Mouse (Mus musculus): ENCODE data around the gene Fosl1. TPM values are rescaled to one million over a fixed set of nuclear protein-coding genes. Genes with fewer than 3 reads are reported as not detected.
A peak's percentile ranks its signal among the peaks of the same experiment; 100 is the strongest.

The Fosl1 gene
- polyA plus RNA-seq, 1 experiment from 2014 or later, result not detected

DNA sequence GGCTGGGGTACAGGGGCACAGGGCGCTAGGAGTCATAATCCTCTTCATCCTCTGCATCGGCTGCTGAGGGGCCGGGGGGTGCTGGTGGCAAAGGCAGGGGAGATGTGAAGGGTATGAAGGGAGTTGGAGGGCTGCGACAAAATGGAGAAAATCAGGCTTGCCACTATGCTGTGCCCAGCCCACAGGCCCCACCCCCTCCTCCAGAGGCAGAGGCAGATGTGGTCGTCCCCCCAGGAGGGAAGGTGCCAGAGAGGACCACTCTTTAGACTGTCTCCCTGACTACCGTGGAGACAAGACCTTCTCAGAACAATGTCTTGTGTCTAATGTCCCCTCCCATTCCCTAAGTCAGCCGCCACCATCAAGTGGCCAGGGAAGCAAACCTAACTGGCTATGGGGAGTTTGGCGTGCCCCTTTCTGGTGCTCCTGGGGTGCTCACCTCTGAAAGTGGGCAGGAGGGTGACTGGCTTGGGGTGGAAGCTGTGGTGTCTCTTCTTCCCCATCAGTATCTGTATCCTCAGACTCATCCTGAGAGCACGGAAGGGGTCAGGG lies 24.4 kb upstream of the Fosl1 start:
- Histone ChIP-seq H3K4me2 (ENCODE audit: low read depth, low read length) (peak overlapping the region; percentile 71), H3K9me3 (ENCODE audit: control insufficient read depth, low read length) (no peaks in the 10 kb centered on the region), H3K4me3 (ENCODE audit: low read length) (peak overlapping the region; percentile 90), H3K27ac (ENCODE audit: low read length) (no peak overlapping the region; the same call in 1 of the 2 replicates), H3K27me3 (ENCODE audit: control insufficient read depth, insufficient read depth, low read depth, low read length) (no peaks in the 10 kb centered on the region), H3K36me3 (ENCODE audit: control insufficient read depth, insufficient read depth, low read length) (peaks cover 24% of the 10 kb centered on the region), H3K9ac (ENCODE audit: low read length) (peak overlapping the region; percentile 91), H3K4me1 (replicated peaks; ENCODE audit: control insufficient read depth, insufficient read depth, low read length) (peaks cover 21% of the 10 kb centered on the region)
- ATAC-seq (ENCODE audit: low read depth), result no peak
- 75% methylated on average over 9 of the region's 9 CpGs for WGBS

DNA sequence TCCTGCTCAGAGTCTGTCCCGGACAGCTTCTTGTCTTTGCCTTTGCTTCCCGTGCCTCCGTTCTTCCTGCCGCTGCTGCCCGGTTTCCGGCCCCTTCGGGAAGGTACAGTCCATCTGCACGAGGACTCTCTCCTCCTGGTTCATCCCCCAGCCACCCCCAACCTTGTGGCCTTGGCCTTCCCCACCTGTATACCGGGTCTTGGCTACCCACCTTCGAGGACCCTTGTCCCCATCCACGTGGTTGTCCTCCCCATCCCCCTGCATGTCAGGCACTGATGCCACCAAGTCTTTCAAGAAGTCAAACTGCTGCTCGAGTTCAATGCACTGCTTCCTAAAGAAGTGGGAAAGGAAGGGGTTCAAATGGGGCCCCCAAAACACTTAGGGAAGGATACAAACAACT lies 23.8 kb upstream of the Fosl1 start:
- peak overlapping the region; percentile 71 for H3K4me2 ChIP-seq (ENCODE audit: low read depth, low read length)
- H3K36me3 ChIP-seq (ENCODE audit: control insufficient read depth, insufficient read depth, low read length), result peaks cover 24% of the 10 kb centered on the region
- WGBS, result 41% methylated on average over 12 of the region's 12 CpGs
- peak overlapping the region; percentile 97 for H3K27ac ChIP-seq (ENCODE audit: low read length)
- no peaks in the 10 kb centered on the region for H3K9me3 ChIP-seq (ENCODE audit: control insufficient read depth, low read length)
- peak overlapping the region; percentile 90 for H3K4me3 ChIP-seq (ENCODE audit: low read length)
- peak overlapping the region; percentile 91 for H3K9ac ChIP-seq (ENCODE audit: low read length)
- peaks cover 21% of the 10 kb centered on the region for H3K4me1 ChIP-seq (replicated peaks; ENCODE audit: control insufficient read depth, insufficient read depth, low read length)
- H3K27me3 ChIP-seq (ENCODE audit: control insufficient read depth, insufficient read depth, low read depth, low read length), result no peaks in the 10 kb centered on the region
- no peak for ATAC-seq (ENCODE audit: low read depth)

DNA sequence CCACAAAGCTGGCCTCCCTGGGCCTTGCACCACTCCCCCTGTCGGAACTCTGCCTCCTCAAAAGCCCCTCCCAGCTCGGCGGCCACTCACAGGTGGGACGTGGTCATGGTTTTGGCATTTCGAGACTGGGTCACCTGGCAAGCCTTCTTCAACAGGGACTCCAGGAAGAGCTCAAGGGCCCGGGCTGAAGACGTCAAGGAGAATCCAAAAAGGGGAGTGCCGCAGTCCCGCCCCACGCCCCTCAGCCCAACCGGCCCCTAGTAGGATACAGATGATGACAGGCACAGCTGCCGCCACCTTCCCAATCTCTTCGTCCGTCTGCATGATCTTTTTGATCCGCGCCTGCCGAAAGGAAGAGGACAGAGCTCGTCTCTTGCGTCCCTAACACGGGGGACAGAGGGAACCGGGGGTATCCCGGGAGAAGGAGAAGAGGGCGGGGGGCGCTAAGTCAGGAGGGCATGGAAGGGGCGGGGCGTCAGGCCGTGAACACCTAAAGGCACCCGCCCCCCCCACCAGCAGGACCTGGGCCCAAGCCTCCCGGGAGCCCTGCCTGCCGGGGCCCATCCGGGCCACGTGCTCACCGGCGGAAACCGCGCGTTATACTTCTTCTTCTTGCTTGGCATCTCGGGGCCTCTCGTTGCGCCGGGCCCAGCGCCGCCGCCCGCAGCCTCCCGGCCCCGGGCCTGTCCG lies 23.1 kb upstream of the Fosl1 start:
- whole genome bisulfite sequencing, result under 1% methylated on average over 46 of the region's 48 CpGs
- H3K27ac ChIP-seq (ENCODE audit: low read length), result peak overlapping the region; percentile 97
- peaks cover 21% of the 10 kb centered on the region for H3K4me1 ChIP-seq (replicated peaks; ENCODE audit: control insufficient read depth, insufficient read depth, low read length)
- ATAC-seq (ENCODE audit: low read depth), result peak; percentile 61
- H3K9me3 ChIP-seq (ENCODE audit: control insufficient read depth, low read length), result no peaks in the 10 kb centered on the region
- H3K27me3 ChIP-seq (ENCODE audit: control insufficient read depth, insufficient read depth, low read depth, low read length), result no peaks in the 10 kb centered on the region
- peak overlapping the region; percentile 91 for H3K9ac ChIP-seq (ENCODE audit: low read length)
- H3K4me3 ChIP-seq (ENCODE audit: low read length), result peak overlapping the region; percentile 90
- H3K36me3 ChIP-seq (ENCODE audit: control insufficient read depth, insufficient read depth, low read length), result peaks cover 24% of the 10 kb centered on the region
- H3K4me2 ChIP-seq (ENCODE audit: low read depth, low read length), result peak overlapping the region; percentile 71

GRCm38 (mm10) chr19:5424782-5425741 lies 22.3 kb upstream of the Fosl1 start, which contains the start of the genes Drap1 and AI837181:
TSS of gene Drap1 (minus strand) at chr19:5424979.
TSS of gene AI837181 (plus strand) at chr19:5425144.
- peak; percentile 93 for ATAC-seq (ENCODE audit: low read depth)
- Histone ChIP-seq H3K27ac (ENCODE audit: low read length) (peak within 1 kb of the TSS; percentile 97), H3K27me3 (ENCODE audit: control insufficient read depth, insufficient read depth, low read depth, low read length) (no peaks in the 10 kb centered on the region), H3K9ac (ENCODE audit: low read length) (peak within 1 kb of the TSS; percentile 98), H3K4me1 (replicated peaks; ENCODE audit: control insufficient read depth, insufficient read depth, low read length) (peaks cover 21% of the 10 kb centered on the region), H3K4me2 (ENCODE audit: low read depth, low read length) (peak within 1 kb of the TSS; percentile 71), H3K36me3 (ENCODE audit: control insufficient read depth, insufficient read depth, low read length) (peaks cover 24% of the 10 kb centered on the region), H3K4me3 (ENCODE audit: low read length) (peak within 1 kb of the TSS; percentile 90), H3K9me3 (ENCODE audit: control insufficient read depth, low read length) (no peaks in the 10 kb centered on the region)
- WGBS, result under 1% methylated on average over 56 of the region's 87 CpGs

DNA sequence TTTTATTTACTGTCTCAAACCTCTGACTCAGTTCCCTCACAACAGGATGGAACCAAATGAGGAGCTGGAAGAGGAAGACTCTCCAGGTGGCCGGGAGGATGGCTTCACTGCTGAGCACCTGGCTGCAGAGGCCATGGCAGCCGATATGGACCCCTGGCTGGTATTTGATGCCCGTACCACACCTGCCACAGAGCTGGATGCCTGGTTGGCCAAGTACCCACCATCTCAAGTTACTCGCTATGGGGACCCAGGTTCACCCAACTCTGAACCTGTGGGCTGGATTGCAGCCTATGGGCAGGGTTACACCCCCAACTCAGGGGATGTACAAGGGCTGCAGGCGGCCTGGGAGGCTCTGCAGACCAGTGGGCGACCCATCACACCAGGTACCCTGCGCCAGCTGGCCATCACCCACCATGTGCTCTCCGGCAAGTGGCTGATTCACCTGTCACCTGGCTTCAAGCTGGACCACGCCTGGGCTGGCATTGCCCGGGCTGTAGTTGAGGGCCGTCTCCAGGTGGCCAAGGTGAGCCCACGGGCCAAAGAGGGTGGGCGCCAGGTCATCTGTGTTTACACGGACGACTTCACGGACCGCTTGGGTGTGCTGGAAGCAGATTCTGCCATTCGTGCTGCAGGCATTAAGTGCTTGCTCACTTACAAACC lies 21.3 kb upstream of the Fosl1 start:
- peaks cover 18% of the 10 kb centered on the region for H3K36me3 ChIP-seq (ENCODE audit: control insufficient read depth, insufficient read depth, low read length)
- peak overlapping the region; percentile 59 for H3K4me2 ChIP-seq (ENCODE audit: low read depth, low read length)
- peak overlapping the region; percentile 90 for H3K4me3 ChIP-seq (ENCODE audit: low read length)
- peak overlapping the region; percentile 98 for H3K9ac ChIP-seq (ENCODE audit: low read length)
- peaks cover 21% of the 10 kb centered on the region for H3K4me1 ChIP-seq (replicated peaks; ENCODE audit: control insufficient read depth, insufficient read depth, low read length)
- ATAC-seq (ENCODE audit: low read depth), result no peak
- WGBS, result 80% methylated on average over 18 of the region's 18 CpGs
- H3K9me3 ChIP-seq (ENCODE audit: control insufficient read depth, low read length), result no peaks in the 10 kb centered on the region
- H3K27me3 ChIP-seq (ENCODE audit: control insufficient read depth, insufficient read depth, low read depth, low read length), result no peaks in the 10 kb centered on the region
- peak overlapping the region; percentile 89 for H3K27ac ChIP-seq (ENCODE audit: low read length)

DNA sequence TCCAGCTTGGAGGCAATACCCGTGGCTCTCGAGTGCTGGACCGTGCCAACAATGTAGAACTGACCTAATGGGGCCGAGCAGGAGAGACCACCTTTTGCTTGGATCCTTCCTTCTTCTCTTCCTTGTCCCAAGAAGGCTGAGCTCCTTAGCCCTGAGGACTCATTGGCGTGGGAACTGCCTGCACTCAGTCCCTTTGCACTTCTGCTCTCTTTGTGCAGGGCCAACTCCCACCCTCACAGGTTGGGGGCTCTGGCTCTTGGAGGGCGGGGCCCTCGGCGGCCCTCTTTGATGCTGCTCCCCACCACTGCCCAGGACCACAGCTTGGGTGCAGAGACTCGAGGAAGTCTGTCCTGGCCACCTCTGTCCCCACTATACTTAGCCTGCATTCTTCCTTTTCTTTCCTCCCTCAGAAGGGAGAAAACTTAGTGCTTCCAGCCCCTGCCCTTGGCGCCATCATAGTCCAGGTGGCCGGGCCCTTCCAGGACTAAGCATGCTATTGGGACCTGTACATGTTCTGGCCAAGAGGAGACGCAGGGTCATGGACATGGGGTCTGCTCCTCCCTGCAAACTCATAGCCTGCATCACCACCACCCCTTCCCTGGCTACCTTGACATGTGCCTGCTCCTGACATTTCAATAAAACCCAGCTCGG lies 20.6 kb upstream of the Fosl1 start:
- Histone ChIP-seq H3K9ac (ENCODE audit: low read length) (peak overlapping the region; percentile 3; the same call in 1 of the 2 replicates), H3K36me3 (ENCODE audit: control insufficient read depth, insufficient read depth, low read length) (peaks cover 15% of the 10 kb centered on the region), H3K4me3 (ENCODE audit: low read length) (no peak overlapping the region), H3K9me3 (ENCODE audit: control insufficient read depth, low read length) (no peaks in the 10 kb centered on the region), H3K4me1 (replicated peaks; ENCODE audit: control insufficient read depth, insufficient read depth, low read length) (peaks cover 21% of the 10 kb centered on the region), H3K27ac (ENCODE audit: low read length) (no peak overlapping the region), H3K27me3 (ENCODE audit: control insufficient read depth, insufficient read depth, low read depth, low read length) (no peaks in the 10 kb centered on the region), H3K4me2 (ENCODE audit: low read depth, low read length) (no peak overlapping the region)
- no peak for ATAC-seq (ENCODE audit: low read depth)
- 83% methylated on average over 13 of the region's 13 CpGs for WGBS

- H3K36me3 ChIP-seq (ENCODE audit: control insufficient read depth, insufficient read depth, low read length), result peaks cover 9% of the 10 kb centered on the region
- H3K9me3 ChIP-seq (ENCODE audit: control insufficient read depth, low read length), result no peaks in the 10 kb centered on the region
- H3K27me3 ChIP-seq (ENCODE audit: control insufficient read depth, insufficient read depth, low read depth, low read length), result no peaks in the 10 kb centered on the region
- no peak overlapping the region for H3K4me2 ChIP-seq (ENCODE audit: low read depth, low read length)
- peaks cover 24% of the 10 kb centered on the region for H3K4me1 ChIP-seq (replicated peaks; ENCODE audit: control insufficient read depth, insufficient read depth, low read length)
- H3K4me3 ChIP-seq (ENCODE audit: low read length), result no peak overlapping the region
- ATAC-seq (ENCODE audit: low read depth), result no peak
- 78% methylated on average over 2 of the region's 2 CpGs for WGBS
- H3K27ac ChIP-seq (ENCODE audit: low read length), result no peak overlapping the region
- H3K9ac ChIP-seq (ENCODE audit: low read length), result no peak overlapping the region
These were observed 19.3 kb upstream of the Fosl1 start for GRCm38 (mm10) chr19:5428083-5428482.

GRCm38 (mm10) chr19:5429219-5429618 lies 18.1 kb upstream of the Fosl1 start:
- Histone ChIP-seq H3K4me3 (ENCODE audit: low read length) (no peak overlapping the region), H3K4me2 (ENCODE audit: low read depth, low read length) (no peak overlapping the region), H3K9ac (ENCODE audit: low read length) (no peak overlapping the region), H3K9me3 (ENCODE audit: control insufficient read depth, low read length) (no peaks in the 10 kb centered on the region), H3K27ac (ENCODE audit: low read length) (no peak overlapping the region), H3K4me1 (replicated peaks; ENCODE audit: control insufficient read depth, insufficient read depth, low read length) (peaks cover 27% of the 10 kb centered on the region), H3K36me3 (ENCODE audit: control insufficient read depth, insufficient read depth, low read length) (peaks cover 9% of the 10 kb centered on the region), H3K27me3 (ENCODE audit: control insufficient read depth, insufficient read depth, low read depth, low read length) (no peaks in the 10 kb centered on the region)
- ATAC-seq (ENCODE audit: low read depth), result no peak
- WGBS, result 75% methylated on average over 4 of the region's 4 CpGs

All from lung, embryonic 16.5 days (tissue).